Mouse (Mus musculus) limb, embryonic 11.5 days (tissue): Measurements from ENCODE around the gene Gm9918. TPM values are rescaled to one million over a fixed set of nuclear protein-coding genes. Genes with fewer than 3 reads are reported as not detected.

Source experiments
- ATAC-seq: fragments of 200-750 bp; cut with Nextera tagmentation; 2 replicates; pipeline ENCODE4 v1.8.0; 2017; ENCODE audit warnings: low read depth; ENCODE audit not compliant: insufficient number of reproducible peaks, low FRiP score, low TSS enrichment
- DNase-seq: peaks from one replicate; pipeline ENCODE4 v3.0.0-alpha.2; 2015; ENCODE audit warnings: low spot score
- H3K27ac ChIP-seq: fragments of 300-500 bp; sonication (generic); replicated peaks from 2 replicates; pipeline ENCODE4 v1.5.1; 2014; ENCODE audit warnings: low read depth, mild to moderate bottlenecking, low read length
- H3K27me3 ChIP-seq: fragments of 300-500 bp; sonication (generic); 2 replicates; pipeline ENCODE4 v1.6.1; 2014; ENCODE audit warnings: mild to moderate bottlenecking, low read length, mixed read lengths; ENCODE audit not compliant: control insufficient read depth, insufficient read depth
- H3K36me3 ChIP-seq: fragments of 300-500 bp; sonication (generic); 2 replicates; pipeline ENCODE4 v1.6.1; 2014; ENCODE audit warnings: mild to moderate bottlenecking, low read length, moderate library complexity, mixed read lengths; ENCODE audit not compliant: control insufficient read depth, insufficient read depth
- H3K4me1 ChIP-seq: fragments of 300-500 bp; sonication (generic); 2 replicates; pipeline ENCODE4 v1.6.1; 2014; ENCODE audit warnings: low read length, mixed read lengths; ENCODE audit not compliant: control insufficient read depth, insufficient read depth
- H3K4me2 ChIP-seq: fragments of 300-500 bp; sonication (generic); 2 replicates; pipeline ENCODE4 v1.6.1; 2014; ENCODE audit warnings: low read depth, mild to moderate bottlenecking, moderate library complexity; ENCODE audit not compliant: severe bottlenecking
- H3K4me3 ChIP-seq: fragments of 300-500 bp; sonication (generic); 2 replicates; pipeline ENCODE4 v1.5.1; 2014; ENCODE audit warnings: low read depth, low read length
- H3K9ac ChIP-seq: fragments of 300-500 bp; sonication (generic); 2 replicates; pipeline ENCODE4 v1.6.1; 2014; ENCODE audit warnings: mild to moderate bottlenecking, low read length
- H3K9me3 ChIP-seq: fragments of 300-500 bp; sonication (generic); 2 replicates; pipeline ENCODE4 v1.6.1; 2016; ENCODE audit warnings: low read length; ENCODE audit not compliant: control insufficient read depth
- WGBS: fragments of 180-500 bp; shearing (Covaris S2); extraction: QIAGEN DNeasy Blood & Tissue Kit; methylation state at CpG from one replicate; pipeline ENCODE4 v1.1.7; 2014; 5-methylcytosine and 5-hydroxymethylcytosine counted together
- polyA plus RNA-seq: library from polyadenylated mRNA; unstranded; fragments of >200 nt; fragmentation: Nextera tagmentation; extraction: Ambion mirVana; gene quantifications from 2 replicates; pipeline ENCODE4 v1.2.1, GENCODE M21; 2014

The Gm9918 gene
- polyA plus RNA-seq, 1 experiment from 2014 or later: 1.1 TPM

- Histone ChIP-seq H3K4me1 (peaks cover 11% of the 10 kb centered on the region), H3K9me3 (no peaks in the 10 kb centered on the region), H3K4me2 (no peak overlapping the region), H3K9ac (no peak overlapping the region), H3K36me3 (peaks cover 12% of the 10 kb centered on the region; the same call in 1 of the 2 replicates), H3K4me3 (no peak overlapping the region), H3K27me3 (no peaks in the 10 kb centered on the region), H3K27ac (no peak overlapping the region)
- 72% methylated on average over 7 of the region's 7 CpGs for WGBS
- no peak for ATAC-seq
- no peak for DNase-seq
These were observed 37.6 kb upstream of the Gm9918 start for GRCm38 (mm10) chr15:102232764-102233163.

- Histone ChIP-seq H3K9ac (no peak overlapping the region), H3K27me3 (no peaks in the 10 kb centered on the region), H3K4me1 (peaks cover 11% of the 10 kb centered on the region), H3K4me2 (no peak overlapping the region), H3K27ac (no peak overlapping the region), H3K36me3 (peaks cover 16% of the 10 kb centered on the region; the same call in 1 of the 2 replicates), H3K9me3 (no peaks in the 10 kb centered on the region), H3K4me3 (no peak overlapping the region)
- ATAC-seq (no peak), DNase-seq (no peak)
- WGBS: 13% methylated on average over 2 of the region's 2 CpGs
These were observed 36.5 kb upstream of the Gm9918 start for GRCm38 (mm10) chr15:102233896-102234295.

- 41% methylated on average over 19 of the region's 21 CpGs for WGBS
- H3K9me3 ChIP-seq: no peaks in the 10 kb centered on the region
- H3K4me1 ChIP-seq: peaks cover 11% of the 10 kb centered on the region
- no peak overlapping the region for H3K27ac ChIP-seq
- H3K4me3 ChIP-seq: no peak overlapping the region
- H3K36me3 ChIP-seq: peaks cover 19% of the 10 kb centered on the region; the same call in 1 of the 2 replicates
- no peak overlapping the region for H3K9ac ChIP-seq
- peak; percentile 43 for DNase-seq
- no peak overlapping the region; the same call in 1 of the 2 replicates for H3K4me2 ChIP-seq
- no peak; the same call in 1 of the 2 replicates for ATAC-seq
- H3K27me3 ChIP-seq: no peaks in the 10 kb centered on the region
These were observed 34.9 kb upstream of the Gm9918 start for GRCm38 (mm10) chr15:102235371-102236027.

GRCm38 (mm10) chr15:102238543-102239259 is 31.7 kb upstream of the Gm9918 start:
- Histone ChIP-seq H3K4me2 (no peak overlapping the region), H3K27ac (no peak overlapping the region), H3K9me3 (no peaks in the 10 kb centered on the region), H3K27me3 (no peaks in the 10 kb centered on the region), H3K4me3 (no peak overlapping the region), H3K36me3 (peaks cover 19% of the 10 kb centered on the region; the same call in 1 of the 2 replicates), H3K4me1 (peaks cover 31% of the 10 kb centered on the region), H3K9ac (no peak overlapping the region)
- DNase-seq (no peak), ATAC-seq (no peak)
- WGBS: 90% methylated on average over 14 of the region's 14 CpGs

DNA sequence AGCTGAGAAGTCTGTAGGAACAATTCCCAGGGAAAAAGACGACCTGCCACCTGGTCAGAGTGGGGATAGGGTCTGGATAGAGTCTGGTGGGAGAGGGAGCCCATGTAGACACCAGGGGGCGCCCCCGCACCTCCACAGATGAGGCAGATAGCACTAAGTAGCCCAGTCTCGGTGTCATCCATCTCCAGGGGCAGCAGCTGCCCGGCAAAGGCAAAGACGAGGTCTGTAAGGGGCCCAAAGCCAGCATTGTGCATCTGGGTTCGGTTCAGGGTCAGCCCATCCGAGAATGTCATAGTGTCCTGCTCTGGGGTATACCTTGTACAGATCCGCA is 31.1 kb upstream of the Gm9918 start:
- WGBS: 21% methylated on average over 9 of the region's 9 CpGs
- Histone ChIP-seq H3K27me3 (no peaks in the 10 kb centered on the region), H3K4me1 (peaks cover 36% of the 10 kb centered on the region), H3K9me3 (no peaks in the 10 kb centered on the region), H3K9ac (no peak overlapping the region), H3K4me3 (no peak overlapping the region), H3K36me3 (peaks cover 19% of the 10 kb centered on the region; the same call in 1 of the 2 replicates), H3K4me2 (no peak overlapping the region), H3K27ac (no peak overlapping the region)
- ATAC-seq (no peak), DNase-seq (peak; percentile 88)

DNA sequence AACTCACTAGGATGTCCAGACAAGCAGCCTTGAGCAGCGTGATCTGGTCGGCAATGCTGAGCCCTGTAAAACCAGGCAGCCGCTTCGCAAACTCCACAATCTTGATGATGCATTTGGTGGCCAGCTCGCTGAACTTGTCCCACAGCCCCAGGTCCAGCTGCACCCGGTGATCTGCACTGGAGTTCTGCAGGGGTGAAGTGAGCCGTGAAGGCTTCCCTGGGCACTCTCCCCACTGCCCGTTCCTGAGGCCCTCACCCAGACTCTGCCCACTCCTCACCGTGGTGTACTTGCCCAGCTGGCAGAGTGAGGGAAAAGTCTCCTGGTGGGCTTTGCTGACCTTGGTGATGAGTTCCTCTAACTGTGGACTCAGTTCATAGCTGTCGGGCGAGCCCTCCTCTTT is 30.5 kb upstream of the Gm9918 start:
- DNase-seq (no peak), ATAC-seq (no peak)
- WGBS: 79% methylated on average over 11 of the region's 11 CpGs
- H3K9ac ChIP-seq: no peak overlapping the region
- no peaks in the 10 kb centered on the region for H3K27me3 ChIP-seq
- no peak overlapping the region for H3K27ac ChIP-seq
- no peaks in the 10 kb centered on the region for H3K9me3 ChIP-seq
- no peak overlapping the region for H3K4me3 ChIP-seq
- H3K36me3 ChIP-seq: peaks cover 19% of the 10 kb centered on the region; the same call in 1 of the 2 replicates
- peaks cover 41% of the 10 kb centered on the region for H3K4me1 ChIP-seq
- H3K4me2 ChIP-seq: no peak overlapping the region

DNA sequence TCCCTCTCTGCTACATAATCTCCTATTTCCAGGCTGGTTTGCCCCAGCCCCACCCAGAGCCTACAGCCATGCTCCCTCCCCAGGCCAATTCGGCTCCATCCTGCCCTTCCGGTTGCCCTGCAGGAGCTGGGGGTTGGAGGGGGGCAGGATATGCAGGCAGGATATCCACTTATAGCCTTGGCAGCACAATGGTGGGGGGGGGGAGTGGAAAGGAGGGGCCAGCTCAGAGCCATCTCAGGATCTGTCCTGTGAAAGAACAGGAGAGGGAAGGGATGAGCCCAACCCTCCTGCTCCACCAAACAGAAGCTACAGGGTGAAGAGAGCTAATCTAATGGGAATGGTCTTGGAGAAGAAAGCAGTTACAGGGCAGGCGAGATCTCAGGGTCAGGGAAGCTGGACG is 29.8 kb upstream of the Gm9918 start:
- no peak overlapping the region for H3K9ac ChIP-seq
- no peaks in the 10 kb centered on the region for H3K27me3 ChIP-seq
- no peak overlapping the region for H3K4me3 ChIP-seq
- peaks cover 44% of the 10 kb centered on the region for H3K4me1 ChIP-seq
- no peak for DNase-seq
- WGBS: 74% methylated on average over 4 of the region's 4 CpGs
- peaks cover 15% of the 10 kb centered on the region; the same call in 1 of the 2 replicates for H3K36me3 ChIP-seq
- no peak overlapping the region for H3K4me2 ChIP-seq
- no peak overlapping the region for H3K27ac ChIP-seq
- no peaks in the 10 kb centered on the region for H3K9me3 ChIP-seq
- ATAC-seq: no peak

- peak overlapping the region; percentile 53 for H3K9ac ChIP-seq
- no peak for DNase-seq
- ATAC-seq: no peak
- peaks cover 38% of the 10 kb centered on the region for H3K4me1 ChIP-seq
- H3K4me2 ChIP-seq: peak overlapping the region; percentile 84
- peaks cover 7% of the 10 kb centered on the region; the same call in 1 of the 2 replicates for H3K36me3 ChIP-seq
- H3K27ac ChIP-seq: peak overlapping the region; percentile 87
- no peaks in the 10 kb centered on the region for H3K9me3 ChIP-seq
- H3K27me3 ChIP-seq: no peaks in the 10 kb centered on the region
- 24% methylated on average over 12 of the region's 12 CpGs for WGBS
- H3K4me3 ChIP-seq: peak overlapping the region; percentile 65
These were observed 27.7 kb upstream of the Gm9918 start for GRCm38 (mm10) chr15:102242404-102243228.
